Mouse (Mus musculus) c-Kit-negative CD71-positive TER-119-positive erythroid progenitor cells, embryonic 14.5 days (primary cell): Measurements from ENCODE around the gene Zmiz1.

Source experiments
- DNase-seq: peaks from one replicate; pipeline ENCODE4 v3.0.0-alpha.2; 2013; ENCODE audit warnings: low read depth, low spot score

Gene Zmiz1

DNA sequence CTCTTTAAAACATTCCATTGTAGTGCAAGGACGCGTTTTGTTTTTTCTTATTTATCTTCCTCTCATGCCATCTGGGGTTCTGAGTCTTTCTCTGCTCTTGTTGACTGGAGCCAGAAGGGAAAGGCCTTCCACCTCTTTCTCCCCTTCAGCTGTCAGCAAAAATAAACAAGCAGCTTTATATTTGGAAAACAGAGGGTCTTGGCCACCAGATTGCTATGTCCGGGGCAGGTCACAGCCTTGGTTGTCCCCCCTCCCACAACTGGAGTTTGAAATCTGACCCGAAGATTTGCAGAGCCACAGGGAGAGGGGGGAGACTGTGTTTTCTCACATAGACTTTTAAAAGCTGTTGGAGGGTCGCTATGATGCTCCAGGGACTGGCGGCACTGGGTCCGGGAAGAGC lies 96.9 kb downstream of the Zmiz1 start:
- no peak for DNase-seq

DNA sequence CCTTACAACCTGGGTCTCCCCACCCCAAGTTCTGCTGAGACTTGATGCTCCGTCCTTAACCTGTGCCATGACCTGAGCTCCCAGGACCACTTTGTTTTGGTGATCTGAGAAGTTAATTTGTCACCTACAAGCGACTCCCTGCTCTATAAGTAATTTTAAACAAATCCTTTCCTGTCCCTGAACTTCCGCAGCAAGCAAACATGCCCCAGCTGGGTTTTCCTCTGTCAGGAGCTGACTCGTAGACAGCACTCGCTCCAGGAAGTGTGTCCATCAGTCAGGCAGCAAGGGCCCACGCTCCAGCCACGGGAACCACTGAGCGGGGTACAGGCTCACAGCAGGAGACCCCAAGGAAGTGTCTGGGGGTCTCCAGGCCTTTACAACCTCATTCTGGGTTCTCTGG lies 98.0 kb downstream of the Zmiz1 start:
- no peak for DNase-seq

DNA sequence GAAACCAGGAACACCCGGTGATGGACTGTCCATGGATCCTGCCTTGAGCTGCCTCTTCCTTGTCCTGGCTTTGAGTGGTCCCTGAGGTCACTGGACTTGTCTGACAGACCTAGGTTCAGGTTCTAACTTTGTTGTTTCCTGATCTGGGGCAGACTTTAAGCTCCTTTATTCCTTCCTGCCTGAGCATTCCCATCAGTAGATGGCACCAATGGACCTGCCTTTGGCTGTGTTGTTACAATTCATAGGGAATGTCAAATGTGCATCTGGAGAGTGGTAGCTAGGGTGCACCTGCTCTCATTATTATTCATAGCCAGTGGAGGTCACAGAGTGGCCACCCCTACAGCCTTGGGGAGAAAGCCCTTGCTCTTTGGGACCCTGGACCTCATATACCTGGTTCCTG lies 99.5 kb downstream of the Zmiz1 start:
- DNase-seq: no peak

DNA sequence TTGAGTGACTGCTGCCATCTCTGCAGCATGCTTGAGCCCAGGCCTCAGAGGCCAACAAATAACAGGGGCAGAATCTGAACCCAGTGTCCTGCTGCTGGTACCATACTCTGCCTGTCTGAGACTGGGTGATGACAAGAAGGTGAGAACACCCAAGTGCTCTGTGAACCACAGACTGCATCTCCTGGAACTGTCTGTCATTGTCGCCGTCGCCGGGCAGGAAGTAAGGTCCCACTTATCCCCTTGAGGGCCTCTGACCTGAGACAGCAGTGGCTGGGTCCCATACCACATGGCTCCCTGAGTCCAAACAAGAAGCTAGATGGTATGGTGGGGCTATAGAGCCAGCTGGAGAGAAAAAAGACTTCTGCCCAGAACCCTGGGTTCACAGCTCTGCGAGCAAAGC lies 100.9 kb downstream of the Zmiz1 start:
- DNase-seq: no peak

DNA sequence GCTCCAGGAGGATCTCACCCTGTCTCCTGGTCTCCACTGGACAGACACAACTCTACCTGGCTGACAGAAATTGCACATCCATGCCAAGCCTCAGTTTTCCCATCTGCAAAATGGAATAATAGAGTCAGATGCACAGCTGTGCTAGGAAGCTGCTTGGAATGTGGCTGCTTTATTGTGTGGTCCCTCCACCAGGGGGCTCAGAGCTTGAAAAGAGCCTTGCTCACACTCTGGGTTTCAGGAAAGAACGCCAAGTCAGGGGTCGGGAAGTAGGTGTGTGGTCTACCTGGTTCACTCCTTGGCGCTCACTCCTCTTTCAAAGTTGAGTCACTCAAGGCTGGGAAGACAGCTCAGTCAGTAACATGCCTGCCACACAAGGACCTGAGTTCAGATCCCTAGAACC lies 101.9 kb downstream of the Zmiz1 start:
- no peak for DNase-seq

DNA sequence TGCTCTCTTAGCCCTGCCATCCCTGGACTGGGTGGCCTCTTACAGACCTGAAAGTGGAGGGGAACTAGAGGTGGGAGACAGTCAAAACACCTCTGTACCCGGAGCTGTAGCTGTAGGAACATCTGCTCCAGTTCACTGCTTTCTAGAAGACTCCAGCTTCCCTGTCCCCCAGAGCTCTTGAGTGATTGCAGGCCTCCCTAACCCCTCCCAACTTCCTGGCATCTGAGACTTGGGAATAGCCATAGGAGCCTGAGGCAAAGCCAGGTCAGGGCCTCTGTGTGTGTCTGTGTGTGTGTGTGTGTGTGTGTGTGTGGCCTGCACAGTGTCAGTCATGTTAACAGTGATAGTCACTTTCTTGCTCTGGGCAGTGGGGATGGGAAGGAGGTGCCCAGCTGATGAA lies 102.7 kb downstream of the Zmiz1 start:
- no peak for DNase-seq

DNA sequence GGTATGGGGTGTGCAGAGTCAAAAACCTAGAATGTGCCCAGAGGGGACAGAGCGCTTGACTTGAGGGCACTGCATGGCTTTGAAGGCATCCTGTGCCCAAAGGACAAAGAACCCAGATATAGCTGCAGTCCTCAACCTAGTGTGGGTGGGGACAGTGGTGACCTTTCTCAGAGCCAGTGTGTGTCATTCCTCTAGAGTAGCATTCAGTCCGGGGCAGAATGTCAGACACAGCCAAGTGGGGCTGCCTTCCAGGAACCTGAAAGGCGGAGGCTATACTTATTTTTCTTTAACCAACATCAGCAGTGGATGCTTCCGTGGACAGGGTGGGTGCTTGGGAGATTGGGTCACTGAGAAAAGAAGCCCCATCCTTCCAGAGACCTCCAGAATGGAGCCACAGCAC lies 103.5 kb downstream of the Zmiz1 start:
- DNase-seq: no peak

DNA sequence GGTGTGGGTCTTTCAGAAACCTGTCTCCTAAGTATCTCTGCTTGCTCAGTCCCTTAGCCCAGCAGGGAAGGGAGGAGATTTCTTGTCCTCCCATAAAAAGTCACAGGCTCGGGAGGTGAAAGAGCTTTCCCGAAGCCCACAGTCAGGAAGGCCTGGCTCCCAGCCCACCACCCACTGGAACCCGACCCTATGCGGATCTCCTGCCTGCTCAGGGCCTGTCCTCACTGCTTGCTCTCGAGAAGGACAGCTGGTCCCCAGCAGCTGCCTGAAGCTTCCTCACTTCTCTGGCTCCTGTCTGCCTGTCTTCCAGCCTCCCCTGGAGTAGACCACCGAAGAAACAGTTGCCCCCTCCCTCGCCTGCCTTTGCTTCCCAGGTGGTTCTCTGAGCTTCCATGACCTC lies 103.9 kb downstream of the Zmiz1 start:
- no peak for DNase-seq

DNA sequence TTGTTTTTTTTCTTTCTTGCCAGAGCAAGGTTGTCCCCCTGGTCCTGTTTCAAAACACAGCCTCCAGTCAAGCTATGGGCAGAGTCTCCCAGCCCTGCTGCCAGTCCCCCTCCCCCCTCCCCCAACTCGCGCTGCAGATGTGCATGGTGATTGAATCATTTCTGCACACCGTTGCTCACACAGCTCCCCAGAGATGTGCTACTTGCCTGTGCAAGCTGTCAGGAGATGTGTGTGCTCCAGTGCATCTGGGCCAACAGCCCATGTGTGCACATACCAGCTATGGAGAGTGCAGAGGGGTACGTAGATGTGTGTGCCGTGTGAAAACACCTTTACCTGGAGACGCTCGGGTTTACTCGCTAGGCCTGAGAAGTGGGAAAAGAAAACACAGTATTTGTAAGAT lies 105.6 kb downstream of the Zmiz1 start:
- DNase-seq: no peak

DNA sequence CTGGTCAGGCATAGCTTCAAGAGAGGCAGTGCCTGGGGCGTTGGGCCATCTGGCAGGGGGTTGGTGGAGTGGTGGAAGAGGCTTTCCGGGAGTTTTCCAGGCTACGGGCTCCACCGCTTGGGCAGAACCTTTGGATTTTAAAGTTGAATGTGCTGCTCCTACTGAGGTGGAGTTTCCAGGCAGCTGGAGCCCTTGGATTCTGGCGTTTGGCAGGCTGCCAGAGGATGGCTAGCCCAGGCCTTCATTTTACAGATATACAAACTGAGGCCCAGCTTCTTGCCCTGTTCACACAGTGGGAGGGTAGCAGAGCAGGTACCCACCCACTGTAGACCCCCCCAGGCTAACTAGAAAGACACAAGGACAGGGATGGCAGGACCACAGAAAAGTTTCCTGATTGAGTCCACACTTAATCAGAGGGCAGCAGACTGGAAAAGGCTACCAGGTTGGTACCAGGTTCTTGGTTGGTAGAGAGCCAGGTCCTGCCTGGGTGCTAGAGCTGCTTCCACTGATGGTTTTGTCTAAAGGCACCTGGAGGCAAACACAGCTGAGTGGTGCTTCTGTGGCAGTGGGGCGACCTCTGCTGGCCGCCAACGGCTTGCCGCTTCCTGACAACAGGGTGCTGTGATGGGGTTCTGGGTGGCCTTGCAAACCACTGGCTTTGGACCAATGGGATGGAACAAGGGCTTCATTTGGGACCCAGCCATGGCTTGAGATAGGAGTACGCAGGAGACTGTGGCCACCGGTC lies 106.5 kb downstream of the Zmiz1 start:
- peak; percentile 12 for DNase-seq

DNA sequence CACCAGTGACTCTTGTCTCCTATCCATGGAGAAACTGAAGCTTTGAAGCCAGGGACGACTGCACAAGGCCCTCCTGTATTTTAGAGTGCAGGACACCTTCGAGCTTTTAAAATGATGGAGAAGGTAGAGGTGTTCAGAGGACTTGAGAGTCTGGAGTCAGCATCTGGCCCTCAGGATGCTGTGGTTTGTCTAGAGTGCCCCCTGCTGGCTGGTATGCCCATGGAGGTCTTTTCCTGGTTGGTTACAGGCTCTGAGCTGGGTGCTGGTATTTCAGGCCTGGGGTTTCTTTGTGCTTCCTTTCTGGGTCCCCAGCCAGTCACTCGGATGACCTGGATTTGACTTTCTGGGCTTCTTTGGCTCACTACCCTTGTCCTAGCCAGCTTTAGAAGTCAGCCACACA lies 108.3 kb downstream of the Zmiz1 start:
- DNase-seq: peak; percentile 44

DNA sequence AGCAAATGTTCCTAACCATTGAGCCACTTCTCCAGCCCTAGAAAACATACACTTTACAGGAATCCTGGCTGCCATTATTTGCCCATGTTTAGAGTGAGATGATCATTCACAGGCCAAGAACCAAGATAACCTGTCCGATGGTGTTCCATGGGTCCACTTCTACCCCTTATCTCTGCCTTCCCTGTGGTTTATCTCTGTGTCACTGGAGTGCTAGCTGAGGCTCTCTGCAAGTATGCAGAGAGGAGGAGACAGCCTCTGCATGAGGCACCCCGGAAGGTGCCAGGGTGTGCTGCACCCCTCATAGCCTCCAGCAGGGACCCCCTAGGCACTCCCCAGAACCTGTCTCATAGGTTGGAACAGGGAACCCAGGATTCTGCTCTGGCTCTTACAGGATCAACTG lies 108.9 kb downstream of the Zmiz1 start:
- DNase-seq: no peak

DNA sequence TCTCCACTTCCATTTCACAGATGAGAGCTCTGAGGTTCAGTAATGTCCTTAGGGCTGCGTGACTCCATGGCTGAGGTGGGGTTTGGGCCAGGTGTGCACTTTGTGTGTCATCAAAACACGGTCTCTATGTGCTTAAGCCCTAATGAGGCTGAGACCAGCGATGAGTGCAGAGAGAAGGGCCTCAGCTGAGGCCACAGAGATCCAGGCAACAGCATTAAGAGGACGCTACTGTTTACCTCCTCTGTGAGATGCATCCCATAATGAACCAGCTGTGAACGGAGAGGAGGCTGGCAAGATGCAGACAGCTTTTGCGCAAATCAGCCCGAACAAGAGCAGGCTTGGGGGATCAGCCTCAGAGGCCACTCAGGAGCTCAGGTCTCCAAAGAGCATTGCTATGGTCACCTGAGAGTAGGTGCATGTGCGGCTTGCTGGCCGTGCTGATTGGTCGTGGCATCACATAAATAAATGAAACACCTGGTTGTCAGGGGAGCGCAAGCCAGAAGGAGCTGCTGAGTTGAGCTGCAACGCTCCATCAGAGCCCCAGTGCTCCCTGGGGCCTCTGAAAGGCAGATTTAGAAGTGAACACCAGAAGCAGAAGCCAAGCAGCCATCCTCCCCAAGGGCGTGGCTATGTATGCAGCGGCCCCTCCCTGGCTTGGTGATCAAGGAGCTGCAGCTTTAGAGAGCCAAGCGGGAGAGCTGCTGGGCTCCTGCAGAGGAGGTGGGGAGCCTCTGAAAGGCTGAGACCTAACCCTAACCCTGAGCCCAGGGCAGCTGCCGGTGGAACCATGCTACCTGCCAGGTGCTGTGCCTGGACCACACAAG lies 115.3 kb downstream of the Zmiz1 start:
- no peak for DNase-seq

DNA sequence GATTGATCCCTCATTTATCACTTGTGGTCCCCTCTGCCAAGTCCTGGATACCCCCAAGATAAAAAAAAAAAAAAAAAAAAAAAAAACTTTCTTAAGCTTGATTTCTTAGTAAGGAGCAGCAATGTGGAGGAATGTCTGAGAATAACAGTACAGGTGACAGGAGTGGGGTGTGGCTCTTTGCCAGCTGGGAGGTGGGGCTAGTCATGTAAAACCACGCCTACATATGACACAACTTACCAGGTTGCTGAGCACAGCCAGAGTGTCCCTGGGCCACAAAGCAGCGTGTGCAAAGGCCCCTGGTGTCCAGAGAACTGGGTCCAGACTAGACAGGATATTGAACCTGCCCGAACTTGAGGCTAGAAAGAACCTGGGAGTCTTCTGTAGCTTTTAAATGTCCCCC lies 117.7 kb downstream of the Zmiz1 start:
- no peak for DNase-seq

DNA sequence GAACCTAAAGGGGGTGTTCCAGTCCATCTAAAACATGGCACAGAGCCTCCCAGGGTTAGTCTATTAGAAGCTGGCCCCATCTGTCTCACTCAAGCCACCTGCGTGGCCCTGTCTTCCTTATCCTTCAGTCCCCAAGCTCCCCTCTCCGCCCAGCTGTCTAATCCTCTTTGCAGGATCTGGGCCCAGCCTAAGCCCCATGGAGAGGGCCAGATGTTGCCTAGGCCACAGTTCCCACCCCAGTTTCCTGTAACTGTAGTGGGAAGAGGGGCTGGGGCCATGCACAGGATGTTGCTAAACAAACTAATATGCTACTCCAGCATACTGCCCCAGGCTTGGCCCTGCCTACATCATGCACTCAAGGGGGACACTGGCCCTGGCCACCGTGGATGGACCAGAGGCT lies 118.4 kb downstream of the Zmiz1 start:
- DNase-seq: no peak

DNA sequence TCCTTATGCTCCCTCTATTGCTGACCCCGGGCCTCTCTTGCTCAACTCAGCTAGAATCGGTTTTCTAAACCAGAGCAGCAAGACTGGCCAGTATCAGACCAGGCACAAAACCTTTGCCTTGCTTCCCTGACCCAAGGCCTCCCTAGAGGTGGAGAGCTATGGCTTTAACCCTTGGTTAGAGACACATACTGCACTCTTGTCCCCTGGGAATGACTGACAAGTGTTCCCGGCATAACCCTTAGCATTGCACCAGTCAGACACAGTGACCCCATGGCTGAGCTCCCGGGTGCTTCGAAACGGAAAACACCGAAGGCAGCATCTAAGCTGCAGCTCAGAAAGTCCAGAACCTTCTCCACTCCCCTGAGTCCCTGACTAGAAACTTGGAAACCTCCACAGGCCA lies 120.6 kb downstream of the Zmiz1 start:
- no peak for DNase-seq

DNA sequence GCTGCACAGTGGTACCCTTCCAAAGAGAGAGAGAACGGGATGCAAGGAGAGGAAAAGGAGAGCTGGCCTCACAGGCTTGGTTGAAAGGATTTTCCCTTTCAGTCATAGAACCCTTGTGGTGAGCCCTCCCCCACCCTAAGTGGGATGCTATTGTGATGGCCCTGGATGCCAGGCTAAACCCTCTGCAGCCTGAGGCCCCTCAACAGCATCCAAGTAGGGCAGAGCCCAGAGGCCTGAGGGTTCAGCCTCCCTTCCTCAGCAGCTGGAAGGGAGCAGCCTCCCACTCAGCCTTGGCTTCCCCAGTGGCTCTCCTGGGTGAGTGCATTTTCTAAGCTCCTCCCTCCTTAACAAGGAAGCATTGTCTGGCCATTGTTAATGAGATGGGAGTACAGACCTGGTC lies 121.4 kb downstream of the Zmiz1 start:
- DNase-seq: no peak

DNA sequence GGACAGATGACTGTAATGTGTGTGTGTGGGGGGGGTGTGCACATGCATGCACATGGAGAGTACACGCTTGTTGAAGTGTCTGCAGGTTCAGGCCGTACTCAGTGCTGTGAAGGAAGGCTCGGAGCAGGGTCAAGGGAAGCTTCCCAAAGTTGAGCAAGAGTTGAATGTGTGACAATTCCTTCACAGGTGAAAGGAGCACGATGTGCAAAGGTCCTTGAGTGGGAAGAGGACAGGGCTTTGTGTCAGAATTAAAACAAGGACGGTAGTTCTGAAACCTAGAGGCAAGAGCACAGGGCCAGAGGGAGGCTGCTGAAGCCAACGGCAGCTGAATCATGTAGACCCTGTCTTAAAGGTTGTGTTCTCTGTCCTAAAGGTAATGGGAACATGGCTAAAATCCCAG lies 123.6 kb downstream of the Zmiz1 start:
- no peak for DNase-seq

DNA sequence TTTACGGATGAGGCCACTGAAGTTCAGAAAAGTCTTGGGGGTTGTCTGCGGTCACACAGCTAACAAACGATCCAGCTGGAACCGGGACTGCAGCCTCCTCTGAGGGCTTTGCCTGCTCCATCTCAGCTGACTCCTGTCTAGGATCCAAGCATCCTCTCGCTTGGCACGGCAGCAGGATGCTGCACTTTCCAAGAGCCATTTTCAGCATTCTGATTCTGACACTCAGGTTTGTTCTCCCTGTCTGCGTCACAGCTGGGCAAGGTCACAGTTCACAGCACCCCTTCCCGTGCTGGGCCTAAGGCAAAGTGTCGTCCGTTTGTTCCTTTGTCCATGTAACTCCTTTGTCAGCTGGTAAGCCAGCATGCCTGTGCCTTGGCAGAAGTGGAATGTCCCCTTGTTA lies 124.9 kb downstream of the Zmiz1 start:
- no peak for DNase-seq

DNA sequence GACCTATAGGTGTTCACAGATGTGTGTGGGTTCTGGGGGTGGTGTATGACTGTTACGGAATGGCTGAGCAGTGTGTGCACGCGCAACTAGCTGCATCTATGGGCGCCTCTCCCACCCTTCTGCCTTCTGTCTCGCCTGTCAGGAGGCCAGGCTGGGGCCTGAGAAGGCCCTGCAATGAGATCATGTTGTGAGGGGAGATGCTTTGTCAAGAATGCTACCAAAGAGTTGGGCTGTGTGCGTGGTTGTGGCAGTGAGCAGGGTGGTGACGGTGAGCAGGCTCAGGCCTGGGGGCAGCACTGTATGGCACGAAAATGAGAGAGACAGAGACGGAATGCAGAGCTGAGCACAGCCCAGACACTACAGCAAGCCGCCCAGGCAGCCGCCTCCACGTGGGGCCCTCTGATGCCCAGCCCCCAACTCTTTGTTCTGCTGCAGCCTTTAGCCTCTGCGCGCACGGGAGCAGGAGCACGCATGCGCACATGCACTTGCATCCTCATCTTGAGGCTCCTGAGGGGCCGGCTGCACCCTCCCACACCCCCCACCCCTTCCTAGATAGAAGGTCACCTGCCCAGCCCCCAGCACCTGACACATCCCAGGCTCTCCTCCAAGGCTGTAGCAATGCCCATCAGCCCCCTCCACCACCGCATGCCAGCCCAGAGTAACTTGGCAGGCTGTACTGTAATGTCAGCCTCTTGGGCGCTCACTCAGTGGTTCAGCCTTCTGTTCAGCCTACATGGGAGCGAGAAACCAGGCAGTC lies 126.7 kb downstream of the Zmiz1 start:
- DNase-seq: no peak

DNA sequence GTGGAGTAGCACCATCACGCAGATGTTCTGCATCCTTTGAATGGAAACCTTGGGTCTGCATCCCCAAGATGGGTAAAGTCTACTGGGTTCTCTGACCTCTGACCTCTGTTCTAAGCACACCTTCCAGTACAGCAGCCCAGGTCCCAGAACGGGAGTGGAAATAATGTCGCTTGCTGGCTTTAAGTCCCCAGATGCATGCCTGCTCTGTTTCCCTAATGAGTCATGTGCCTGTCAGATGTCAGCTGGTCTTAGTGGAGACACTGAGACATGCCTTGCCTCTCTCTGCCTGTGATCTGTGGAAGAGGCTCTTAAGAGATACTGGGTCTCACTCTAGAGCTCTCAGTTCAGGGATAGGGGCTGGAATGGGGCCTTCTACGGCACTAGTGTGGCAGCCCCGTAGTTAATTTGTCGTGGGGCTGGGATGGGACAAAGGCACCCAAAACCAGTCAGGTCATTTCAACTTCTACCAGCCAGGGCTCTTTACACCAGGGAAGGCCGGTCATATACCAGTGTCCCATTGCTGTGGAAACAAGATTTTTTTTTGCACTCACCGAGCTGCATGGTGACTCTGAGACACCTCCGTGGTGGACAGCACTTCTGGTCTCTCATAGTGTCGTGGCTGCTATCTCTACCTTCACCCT lies 128.0 kb downstream of the Zmiz1 start:
- DNase-seq: no peak

DNA sequence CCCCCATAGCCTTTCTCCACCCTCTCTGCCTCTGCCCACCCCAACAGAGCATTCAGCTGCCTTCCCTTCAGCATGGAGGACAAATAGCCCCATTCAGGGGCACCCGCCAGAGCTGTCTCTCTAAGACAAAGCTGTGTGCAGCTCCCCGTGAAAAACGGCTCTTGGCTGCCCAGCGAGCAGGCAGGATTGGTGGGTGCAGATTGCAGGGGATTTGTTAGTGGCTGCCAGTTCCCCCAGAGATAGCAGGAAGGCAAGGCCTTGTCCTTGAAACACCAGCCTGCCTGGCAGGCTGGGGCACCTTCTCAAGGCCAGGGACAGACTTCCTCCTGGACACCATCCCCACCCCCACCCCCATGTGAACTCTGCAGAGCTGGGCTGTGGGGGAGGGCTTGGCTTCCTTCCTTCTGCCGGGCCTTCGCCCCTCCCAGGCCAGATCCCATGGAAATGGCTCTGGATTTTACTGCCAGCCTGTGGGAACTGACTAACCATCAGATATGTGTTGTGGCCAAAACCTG lies 128.6 kb downstream of the Zmiz1 start:
- no peak for DNase-seq
